8 mouse cellular contexts compared by ENCODE assay signal in genomic region chr16:56048038-56048437, GRCm38 (mm10). TPM values are rescaled to one million over a fixed set of nuclear protein-coding genes. Genes with fewer than 3 reads are reported as not detected.
DNase-seq lines count a peak whose midpoint lies in the region; ATAC-seq and TF ChIP-seq lines count a peak whose summit lies in the region.
"Not testable (repeated sequence)": the region's sequence is repeated elsewhere in the genome, so short reads cannot be mapped to it uniquely, and the experiment has no call there.

Gene Senp7 (plus strand): TSS chr16:56048338.

- not testable (repeated sequence) for H3K27ac ChIP-seq in embryonic facial prominence, embryonic 14.5 days (replicated peaks; ENCODE audit: low read depth, low read length); limb, embryonic 13.5 days; midbrain, embryonic 12.5 days (replicated peaks); thymus, adult 2 months (ENCODE audit: control insufficient read depth, insufficient read depth, low read length)

- not testable (repeated sequence) for DNase-seq in adrenal gland, adult 2 months; embryonic facial prominence, embryonic 14.5 days (ENCODE audit: low spot score); gastrocnemius, postnatal 36 days; layer of hippocampus, adult 18-20 months (ENCODE audit: low spot score in 2 of 2); thymus, adult 2 months

- TF ChIP-seq POLR2A in thymus, adult 2 months (IDR thresholded peaks at IDR 0.05; ENCODE audit: control insufficient read depth, extremely low read depth, insufficient read depth, low read length, poor library complexity): not testable (repeated sequence)

- not testable (repeated sequence) for ATAC-seq in embryonic facial prominence, embryonic 14.5 days (ENCODE audit: low read depth); hematopoietic stem cell, adult 5-6 weeks (replicated peaks in 1 of 2; ENCODE audit: insufficient read depth in 1 of 2, low FRiP score in 2 of 2, low TSS enrichment in 1 of 2, low read depth in 1 of 2, poor library complexity in 2 of 2, severe bottlenecking in 2 of 2); limb, embryonic 13.5 days (ENCODE audit: low FRiP score, low read depth); midbrain, embryonic 12.5 days (ENCODE audit: low FRiP score, low read depth)

- not testable (repeated sequence) for H3K4me3 ChIP-seq in embryonic facial prominence, embryonic 14.5 days (ENCODE audit: low read depth, low read length); limb, embryonic 13.5 days; midbrain, embryonic 12.5 days; thymus, adult 2 months (ENCODE audit: control insufficient read depth, insufficient read depth, low read length)

- no CpG with 5 or more reads among the region's 4 CpGs for WGBS in embryonic facial prominence, embryonic 14.5 days
- WGBS in limb, embryonic 13.5 days: no CpG with 5 or more reads among the region's 4 CpGs
- WGBS in midbrain, embryonic 12.5 days: no CpG with 5 or more reads among the region's 4 CpGs
- no CpG with 5 or more reads among the region's 4 CpGs for WGBS in thymus, adult 2 months

- not testable (repeated sequence) for H3K36me3 ChIP-seq in embryonic facial prominence, embryonic 14.5 days (ENCODE audit: control insufficient read depth, insufficient read depth, low read length); limb, embryonic 13.5 days; midbrain, embryonic 12.5 days; thymus, adult 2 months (ENCODE audit: control insufficient read depth, insufficient read depth, low read length)

- H3K9me3 ChIP-seq in embryonic facial prominence, embryonic 14.5 days (ENCODE audit: control insufficient read depth, low read length); limb, embryonic 13.5 days; midbrain, embryonic 12.5 days: not testable (repeated sequence)

- not testable (repeated sequence) for H3K4me1 ChIP-seq in embryonic facial prominence, embryonic 14.5 days (ENCODE audit: control insufficient read depth, insufficient read depth, low read length); limb, embryonic 13.5 days; midbrain, embryonic 12.5 days; thymus, adult 2 months (replicated peaks; ENCODE audit: control insufficient read depth, insufficient read depth, low read length)

- not testable (repeated sequence) for H3K9ac ChIP-seq in embryonic facial prominence, embryonic 14.5 days (ENCODE audit: low read depth, low read length); limb, embryonic 13.5 days; midbrain, embryonic 12.5 days (replicated peaks)

- intact Hi-C loops in gastrocnemius, postnatal 36 days (cut with DNase I): not testable (repeated sequence)

- not testable (repeated sequence) for H3K4me2 ChIP-seq in embryonic facial prominence, embryonic 14.5 days (ENCODE audit: low read depth, low read length); limb, embryonic 13.5 days (replicated peaks); midbrain, embryonic 12.5 days (replicated peaks)

- not testable (repeated sequence) for TF ChIP-seq CTCF in thymus, adult 2 months (IDR thresholded peaks at IDR 0.05; ENCODE audit: borderline replicate concordance, control insufficient read depth, extremely low read depth, insufficient read depth, low read length, poor library complexity)

- not testable (repeated sequence) for H3K27me3 ChIP-seq in embryonic facial prominence, embryonic 14.5 days (replicated peaks; ENCODE audit: control insufficient read depth, insufficient read depth, low read length); limb, embryonic 13.5 days; midbrain, embryonic 12.5 days; thymus, adult 2 months (ENCODE audit: control insufficient read depth, insufficient read depth, low read length)

RNA-seq across cellular contexts. Expression of gene Senp7, which starts in this region (rescaled TPM):
- 10 to 100 TPM; 20.5 to 20.8 TPM for total RNA-seq in adrenal gland, adult 2 months (2021)
- polyA plus RNA-seq in adrenal gland, adult 2 months (2012; rRNA removed): 0.41 and 0.49 TPM in 2 replicates
- 30.6 and 31.5 TPM in 2 replicates for polyA plus RNA-seq in embryonic facial prominence, embryonic 14.5 days (2014; fragmentation: Nextera tagmentation; extraction: Ambion mirVana)
- 10 to 100 TPM; 10.4 to 11.3 TPM for total RNA-seq in gastrocnemius, postnatal 36 days (2021)
- total RNA-seq in hematopoietic stem cell, adult 5-6 weeks (2017): 36.4 and 41.5 TPM in 2 replicates
- 10 to 100 TPM; 45.7 to 47.2 TPM for total RNA-seq in layer of hippocampus, adult 18-20 months (2021)
- 46.6 and 47.5 TPM in 2 replicates for polyA plus RNA-seq in limb, embryonic 13.5 days (2015; fragmentation: Nextera tagmentation; extraction: Ambion mirVana)
- 52.6 and 56.5 TPM in 2 replicates for polyA plus RNA-seq in midbrain, embryonic 12.5 days (2016; fragmentation: Nextera tagmentation; extraction: Ambion mirVana)
- polyA plus RNA-seq in thymus, adult 2 months (2012; rRNA removed): 11.2 and 14.1 TPM in 2 replicates
